Mouse (Mus musculus): ENCODE measurements around the gene Zfp654. TPM values are rescaled to one million over a fixed set of nuclear protein-coding genes. Genes with fewer than 3 reads are reported as not detected.
A peak's percentile ranks its signal among the peaks of the same experiment; 100 is the strongest.

Zfp654 gene
- polyA plus RNA-seq (2014; fragmentation: Nextera tagmentation; extraction: Ambion mirVana), result 8.2 and 9.6 TPM in 2 replicates

DNA sequence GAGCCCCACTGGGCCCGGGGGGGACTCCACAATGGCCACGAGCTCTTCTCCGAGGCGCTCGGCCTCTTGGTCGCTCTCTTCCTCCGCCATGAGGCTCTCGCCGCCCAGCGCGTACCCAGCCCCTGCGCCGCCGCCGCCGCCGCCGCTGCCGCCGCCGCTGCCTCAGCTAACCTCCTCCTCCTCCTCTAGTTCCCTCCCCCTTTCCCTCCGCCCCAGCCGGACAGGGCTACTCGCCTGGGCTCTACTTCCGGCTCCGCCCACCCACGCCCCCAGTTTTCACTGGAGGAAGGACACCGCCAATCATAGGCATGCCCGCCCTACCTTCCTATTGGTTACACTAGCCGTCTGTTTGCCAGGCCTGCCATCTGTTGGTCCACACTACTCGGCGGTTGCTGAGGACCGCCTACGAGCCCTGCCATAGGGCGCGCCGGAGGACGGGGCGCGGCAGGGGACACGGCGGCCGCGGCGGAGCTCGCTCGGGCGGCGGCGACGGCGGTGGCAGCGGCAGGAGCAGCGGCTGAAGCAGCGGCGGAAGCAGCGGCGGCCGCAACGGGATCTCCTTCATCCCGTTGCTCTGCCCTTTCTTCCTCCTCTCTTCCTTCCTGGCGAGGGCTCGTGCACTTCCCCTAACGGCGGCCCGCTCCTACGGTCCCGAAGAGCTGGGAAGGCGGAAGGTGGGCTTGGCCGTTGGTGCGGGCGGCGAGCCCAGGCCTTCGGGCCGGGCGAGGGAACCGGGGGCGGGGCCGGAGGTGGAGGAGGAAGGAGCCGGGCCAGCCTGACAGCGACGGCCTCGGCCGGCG lies at the start of gene Zfp654, which contains the start of gene Cggbp1:
Gene Zfp654 (minus strand): TSS at position 90 of the 800 bp plus-strand sequence.
Gene Cggbp1 (plus strand): TSS at position 434 of the 800 bp plus-strand sequence.
- peak; percentile 99 for DNase-seq (ENCODE audit: low spot score)
- peak within 1 kb of the TSS; percentile 78 for H3K4me2 ChIP-seq (ENCODE audit: low read depth, low read length)
- H3K4me1 ChIP-seq (ENCODE audit: control insufficient read depth, insufficient read depth, low read length), result no peaks in the 10 kb centered on the region
- no peaks in the 10 kb centered on the region for H3K27me3 ChIP-seq (ENCODE audit: control insufficient read depth, insufficient read depth, low read length)
- peak within 1 kb of the TSS; percentile 95 for H3K9ac ChIP-seq (replicated peaks; ENCODE audit: low read length)
- no peaks in the 10 kb centered on the region for H3K9me3 ChIP-seq (replicated peaks; ENCODE audit: control insufficient read depth, low read length)
- peaks cover 8% of the 10 kb centered on the region for H3K36me3 ChIP-seq (replicated peaks; ENCODE audit: control insufficient read depth, insufficient read depth, low read depth, low read length)
- peak; percentile 100 for ATAC-seq (replicated peaks; ENCODE audit: insufficient number of reproducible peaks, low FRiP score, low TSS enrichment, low read depth)
- peak within 1 kb of the TSS; percentile 93 for H3K27ac ChIP-seq (replicated peaks; ENCODE audit: low read depth, low read length)
- under 1% methylated on average over 65 of the region's 85 CpGs for whole genome bisulfite sequencing
- peak within 1 kb of the TSS; percentile 93 for H3K4me3 ChIP-seq (ENCODE audit: low read depth, low read length)

DNA sequence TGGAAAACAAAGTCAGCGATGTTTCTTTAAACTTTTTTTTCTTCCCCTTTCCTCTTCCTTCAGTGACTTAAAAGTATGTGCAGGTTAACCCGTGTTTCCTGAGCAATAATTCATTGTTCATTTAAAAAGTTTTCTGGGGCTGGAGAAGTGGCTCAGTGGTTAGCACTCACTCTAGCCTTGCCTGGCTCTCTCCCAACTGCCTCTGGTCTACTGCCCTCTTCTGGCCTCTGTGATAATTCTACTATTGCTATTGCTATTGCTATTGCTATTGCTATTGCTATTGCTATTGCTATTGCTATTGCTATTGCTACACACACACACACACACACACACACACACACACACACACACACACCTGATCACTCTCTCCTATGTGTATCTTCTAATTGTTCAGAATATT lies 47.6 kb upstream of the Zfp654 start:
- no peak overlapping the region for H3K4me2 ChIP-seq (ENCODE audit: low read depth, low read length)
- H3K4me3 ChIP-seq (ENCODE audit: low read depth, low read length), result no peak overlapping the region
- WGBS, result 67% methylated on average over 2 of the region's 2 CpGs
- H3K9ac ChIP-seq (replicated peaks; ENCODE audit: low read length), result no peak overlapping the region
- H3K27me3 ChIP-seq (ENCODE audit: control insufficient read depth, insufficient read depth, low read length), result no peaks in the 10 kb centered on the region
- H3K27ac ChIP-seq (replicated peaks; ENCODE audit: low read depth, low read length), result no peak overlapping the region
- no peaks in the 10 kb centered on the region for H3K9me3 ChIP-seq (replicated peaks; ENCODE audit: control insufficient read depth, low read length)
- H3K4me1 ChIP-seq (ENCODE audit: control insufficient read depth, insufficient read depth, low read length), result no peaks in the 10 kb centered on the region
- no peak for DNase-seq (ENCODE audit: low spot score)
- ATAC-seq (replicated peaks; ENCODE audit: insufficient number of reproducible peaks, low FRiP score, low TSS enrichment, low read depth), result no peak
- H3K36me3 ChIP-seq (replicated peaks; ENCODE audit: control insufficient read depth, insufficient read depth, low read depth, low read length), result no peaks in the 10 kb centered on the region

DNA sequence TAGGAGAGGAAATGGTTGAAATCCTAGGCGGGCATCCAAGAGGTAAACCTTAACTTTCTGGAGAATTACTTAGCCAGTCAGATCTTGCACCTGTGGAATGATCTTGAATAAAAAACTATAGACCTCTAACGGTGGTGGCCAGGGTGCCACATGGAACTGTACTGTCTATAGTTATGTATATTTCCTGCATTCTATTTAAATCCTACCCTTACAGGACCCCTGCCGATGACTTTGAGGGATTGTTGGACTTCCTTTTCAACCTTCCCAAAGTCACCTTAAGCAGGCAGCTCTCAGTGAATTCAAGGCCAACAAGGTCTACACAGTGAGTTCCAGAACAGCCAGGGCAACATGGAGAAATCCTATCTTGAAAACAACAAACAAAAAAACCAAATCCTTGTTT lies 38.0 kb upstream of the Zfp654 start:
- no peaks in the 10 kb centered on the region for H3K9me3 ChIP-seq (replicated peaks; ENCODE audit: control insufficient read depth, low read length)
- no peaks in the 10 kb centered on the region for H3K36me3 ChIP-seq (replicated peaks; ENCODE audit: control insufficient read depth, insufficient read depth, low read depth, low read length)
- no peak overlapping the region for H3K4me3 ChIP-seq (ENCODE audit: low read depth, low read length)
- H3K27ac ChIP-seq (replicated peaks; ENCODE audit: low read depth, low read length), result no peak overlapping the region
- no peak overlapping the region for H3K4me2 ChIP-seq (ENCODE audit: low read depth, low read length)
- 91% methylated on average over 3 of the region's 3 CpGs for WGBS
- no peak overlapping the region for H3K9ac ChIP-seq (replicated peaks; ENCODE audit: low read length)
- ATAC-seq (replicated peaks; ENCODE audit: insufficient number of reproducible peaks, low FRiP score, low TSS enrichment, low read depth), result no peak
- DNase-seq (ENCODE audit: low spot score), result no peak
- H3K27me3 ChIP-seq (ENCODE audit: control insufficient read depth, insufficient read depth, low read length), result no peaks in the 10 kb centered on the region
- H3K4me1 ChIP-seq (ENCODE audit: control insufficient read depth, insufficient read depth, low read length), result no peaks in the 10 kb centered on the region

DNA sequence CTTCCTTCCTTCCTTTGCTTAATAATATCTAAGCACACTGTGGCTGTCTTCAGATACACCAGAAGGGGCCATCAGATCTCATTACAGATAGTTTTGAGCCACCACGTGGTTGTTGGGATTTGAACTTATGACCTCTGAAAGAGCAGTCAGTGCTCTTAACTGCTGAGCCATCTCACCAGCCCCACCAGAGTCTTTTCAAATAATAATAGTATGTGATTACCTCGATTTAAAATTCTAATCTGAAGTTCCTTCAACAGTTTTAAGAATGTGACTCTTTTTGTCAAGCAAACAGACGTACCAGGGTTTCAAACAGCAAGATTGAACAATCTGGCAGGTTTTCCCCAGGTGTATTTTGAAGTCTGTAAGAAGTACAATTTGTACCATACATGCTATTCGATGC lies 34.1 kb upstream of the Zfp654 start:
- ATAC-seq (replicated peaks; ENCODE audit: insufficient number of reproducible peaks, low FRiP score, low TSS enrichment, low read depth) (no peak), DNase-seq (ENCODE audit: low spot score) (no peak)
- no peak overlapping the region for H3K4me2 ChIP-seq (ENCODE audit: low read depth, low read length)
- H3K27me3 ChIP-seq (ENCODE audit: control insufficient read depth, insufficient read depth, low read length), result no peaks in the 10 kb centered on the region
- H3K9ac ChIP-seq (replicated peaks; ENCODE audit: low read length), result no peak overlapping the region
- no peak overlapping the region for H3K4me3 ChIP-seq (ENCODE audit: low read depth, low read length)
- no peak overlapping the region for H3K27ac ChIP-seq (replicated peaks; ENCODE audit: low read depth, low read length)
- H3K4me1 ChIP-seq (ENCODE audit: control insufficient read depth, insufficient read depth, low read length), result no peaks in the 10 kb centered on the region
- WGBS, result 41% methylated on average over 4 of the region's 4 CpGs
- no peaks in the 10 kb centered on the region for H3K9me3 ChIP-seq (replicated peaks; ENCODE audit: control insufficient read depth, low read length)
- H3K36me3 ChIP-seq (replicated peaks; ENCODE audit: control insufficient read depth, insufficient read depth, low read depth, low read length), result no peaks in the 10 kb centered on the region

DNA sequence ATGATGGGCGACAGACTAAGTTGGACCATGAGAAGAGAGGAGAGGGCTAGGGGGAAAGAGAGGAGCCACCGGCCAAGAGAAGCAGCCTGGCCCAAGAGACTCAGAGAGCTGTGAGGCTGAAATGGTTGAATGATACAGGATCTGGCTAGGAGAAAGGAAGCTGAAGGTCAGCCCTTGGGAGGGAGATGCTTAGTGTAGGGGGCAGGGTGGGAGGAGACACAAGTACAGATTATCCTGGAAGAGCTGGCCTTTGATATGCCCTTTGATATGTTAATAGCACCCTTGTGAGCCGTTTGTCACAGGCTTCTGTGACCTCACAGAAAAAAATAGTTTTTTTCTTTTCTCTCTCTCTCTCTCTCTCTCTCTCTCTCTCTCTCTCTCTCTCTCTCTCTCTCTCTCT lies 33.7 kb upstream of the Zfp654 start:
- Histone ChIP-seq H3K4me2 (ENCODE audit: low read depth, low read length) (no peak overlapping the region), H3K9me3 (replicated peaks; ENCODE audit: control insufficient read depth, low read length) (no peaks in the 10 kb centered on the region), H3K4me1 (ENCODE audit: control insufficient read depth, insufficient read depth, low read length) (no peaks in the 10 kb centered on the region), H3K4me3 (ENCODE audit: low read depth, low read length) (no peak overlapping the region), H3K27me3 (ENCODE audit: control insufficient read depth, insufficient read depth, low read length) (no peaks in the 10 kb centered on the region), H3K27ac (replicated peaks; ENCODE audit: low read depth, low read length) (no peak overlapping the region), H3K9ac (replicated peaks; ENCODE audit: low read length) (no peak overlapping the region), H3K36me3 (replicated peaks; ENCODE audit: control insufficient read depth, insufficient read depth, low read depth, low read length) (no peaks in the 10 kb centered on the region)
- ATAC-seq (replicated peaks; ENCODE audit: insufficient number of reproducible peaks, low FRiP score, low TSS enrichment, low read depth), result no peak
- DNase-seq (ENCODE audit: low spot score), result no peak
- WGBS, result 26% methylated on average over 3 of the region's 3 CpGs

DNA sequence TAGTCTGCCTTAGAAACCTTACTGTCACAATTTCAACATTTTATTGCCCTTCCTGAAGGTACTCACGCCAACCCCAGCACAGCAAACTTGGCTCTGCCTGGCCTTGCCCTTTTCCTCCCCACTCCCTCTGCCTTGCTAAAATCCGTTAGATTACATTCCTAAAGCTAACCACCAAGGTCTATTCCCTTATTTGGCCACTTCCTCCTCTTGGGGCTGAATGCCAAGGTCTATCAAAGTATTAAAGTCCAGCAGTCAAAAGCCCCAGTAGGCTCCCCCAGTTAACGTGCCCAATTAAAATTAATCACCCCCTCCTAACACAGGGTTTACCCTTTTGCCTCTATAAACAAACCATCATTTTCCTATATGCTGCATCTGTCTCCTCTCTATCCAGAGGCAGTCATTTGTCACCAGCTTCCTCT lies 33.0 kb upstream of the Zfp654 start:
- no peaks in the 10 kb centered on the region for H3K36me3 ChIP-seq (replicated peaks; ENCODE audit: control insufficient read depth, insufficient read depth, low read depth, low read length)
- no peak overlapping the region for H3K9ac ChIP-seq (replicated peaks; ENCODE audit: low read length)
- H3K4me2 ChIP-seq (ENCODE audit: low read depth, low read length), result no peak overlapping the region
- DNase-seq (ENCODE audit: low spot score) (peak; percentile 29), ATAC-seq (replicated peaks; ENCODE audit: insufficient number of reproducible peaks, low FRiP score, low TSS enrichment, low read depth) (no peak)
- no peaks in the 10 kb centered on the region for H3K9me3 ChIP-seq (replicated peaks; ENCODE audit: control insufficient read depth, low read length)
- WGBS, result 31% methylated on average over 3 of the region's 3 CpGs
- H3K4me1 ChIP-seq (ENCODE audit: control insufficient read depth, insufficient read depth, low read length), result no peaks in the 10 kb centered on the region
- no peak overlapping the region for H3K4me3 ChIP-seq (ENCODE audit: low read depth, low read length)
- H3K27me3 ChIP-seq (ENCODE audit: control insufficient read depth, insufficient read depth, low read length), result no peaks in the 10 kb centered on the region
- H3K27ac ChIP-seq (replicated peaks; ENCODE audit: low read depth, low read length), result no peak overlapping the region

DNA sequence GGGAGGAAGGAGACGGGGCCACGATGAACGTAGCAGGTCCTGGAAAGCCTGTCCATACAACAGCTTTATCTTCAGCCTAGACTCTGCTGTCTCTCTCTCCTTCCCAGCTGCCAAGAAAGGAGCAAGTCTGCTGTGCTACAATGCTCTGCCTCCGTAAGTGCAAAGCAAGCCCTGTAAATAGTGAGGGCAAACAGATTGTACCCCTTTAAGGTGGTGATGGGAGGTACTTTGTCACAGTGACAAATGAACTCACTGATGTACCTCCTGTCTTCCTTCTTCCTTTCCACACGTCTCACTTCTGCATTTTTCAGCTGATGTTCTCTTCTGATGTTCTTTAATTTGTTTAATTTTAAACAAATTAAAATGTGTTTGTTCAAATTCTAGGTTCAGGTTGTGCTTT lies 32.4 kb upstream of the Zfp654 start:
- Histone ChIP-seq H3K4me1 (ENCODE audit: control insufficient read depth, insufficient read depth, low read length) (no peaks in the 10 kb centered on the region), H3K27me3 (ENCODE audit: control insufficient read depth, insufficient read depth, low read length) (no peaks in the 10 kb centered on the region), H3K9ac (replicated peaks; ENCODE audit: low read length) (no peak overlapping the region), H3K36me3 (replicated peaks; ENCODE audit: control insufficient read depth, insufficient read depth, low read depth, low read length) (no peaks in the 10 kb centered on the region), H3K27ac (replicated peaks; ENCODE audit: low read depth, low read length) (no peak overlapping the region), H3K4me3 (ENCODE audit: low read depth, low read length) (no peak overlapping the region), H3K4me2 (ENCODE audit: low read depth, low read length) (no peak overlapping the region), H3K9me3 (replicated peaks; ENCODE audit: control insufficient read depth, low read length) (no peaks in the 10 kb centered on the region)
- ATAC-seq (replicated peaks; ENCODE audit: insufficient number of reproducible peaks, low FRiP score, low TSS enrichment, low read depth), result no peak
- no peak for DNase-seq (ENCODE audit: low spot score)
- WGBS, result 75% methylated on average over 5 of the region's 5 CpGs

DNA sequence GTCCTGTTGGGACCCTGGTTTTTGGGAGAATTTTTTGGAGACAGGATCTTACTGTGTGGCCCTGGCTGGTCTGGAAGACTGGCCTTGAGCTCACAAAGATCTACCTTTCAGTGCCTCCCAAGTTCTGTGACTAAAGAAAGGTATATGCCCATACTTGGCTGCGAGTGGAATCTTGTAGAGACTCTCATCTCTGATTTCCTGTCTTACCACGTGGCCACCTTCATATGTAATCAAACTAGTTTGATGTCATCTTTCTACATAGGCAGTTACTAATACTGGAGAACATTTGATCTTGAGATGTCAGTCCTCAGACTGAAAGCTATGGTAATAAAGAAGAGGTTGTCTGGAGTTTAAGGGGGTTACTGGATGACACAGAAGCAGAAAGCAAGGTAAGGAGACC lies 30.0 kb upstream of the Zfp654 start:
- no peaks in the 10 kb centered on the region for H3K27me3 ChIP-seq (ENCODE audit: control insufficient read depth, insufficient read depth, low read length)
- no peak overlapping the region for H3K9ac ChIP-seq (replicated peaks; ENCODE audit: low read length)

More for the DNA sequence above, 30.0 kb upstream of the Zfp654 start:
- no peak for DNase-seq (ENCODE audit: low spot score)
- no peak overlapping the region for H3K4me3 ChIP-seq (ENCODE audit: low read depth, low read length)
- 85% methylated on average over 2 of the region's 2 CpGs for WGBS
- H3K4me1 ChIP-seq (ENCODE audit: control insufficient read depth, insufficient read depth, low read length), result no peaks in the 10 kb centered on the region
- H3K4me2 ChIP-seq (ENCODE audit: low read depth, low read length), result no peak overlapping the region
- no peak for ATAC-seq (replicated peaks; ENCODE audit: insufficient number of reproducible peaks, low FRiP score, low TSS enrichment, low read depth)
- H3K27ac ChIP-seq (replicated peaks; ENCODE audit: low read depth, low read length), result no peak overlapping the region
- H3K36me3 ChIP-seq (replicated peaks; ENCODE audit: control insufficient read depth, insufficient read depth, low read depth, low read length), result no peaks in the 10 kb centered on the region
- H3K9me3 ChIP-seq (replicated peaks; ENCODE audit: control insufficient read depth, low read length), result no peaks in the 10 kb centered on the region

Data from embryonic facial prominence, embryonic 11.5 days (tissue).